Mouse (Mus musculus): ENCODE data around the gene Asic1. TPM values are rescaled to one million over a fixed set of nuclear protein-coding genes. Genes with fewer than 3 reads are reported as not detected.
A peak's percentile ranks its signal among the peaks of the same experiment; 100 is the strongest.
"Not testable (repeated sequence)": the region's sequence is repeated elsewhere in the genome, so short reads cannot be mapped to it uniquely, and the experiment has no call there.

The Asic1 gene
- total RNA-seq, 2 experiments from 2014 or later, result 0.49 TPM; not detected in 1

- no peak for DNase-seq
These were observed 6.1 kb upstream of the Asic1 start for GRCm38 (mm10) chr15:99663964-99664599.

- peak; percentile 65 to 74 for DNase-seq
These were observed 5.3 kb upstream of the Asic1 start for GRCm38 (mm10) chr15:99664600-99665451.

- DNase-seq, result no peak
These were observed 2.6 kb upstream of the Asic1 start for GRCm38 (mm10) chr15:99667544-99667943.

- DNase-seq, result peak; percentile 67 to 82
These were observed 1.3 kb upstream of the Asic1 start for GRCm38 (mm10) chr15:99668881-99669280.

GRCm38 (mm10) chr15:99669392-99669791, 776 bp upstream of the Asic1 start:
- no peak for DNase-seq

- no peak for DNase-seq
These were observed 949 bp downstream of the Asic1 start for GRCm38 (mm10) chr15:99670964-99671670.

GRCm38 (mm10) chr15:99671783-99672182, 1.6 kb downstream of the Asic1 start:
- no peak for DNase-seq

GRCm38 (mm10) chr15:99674866-99675265, 4.7 kb downstream of the Asic1 start:
- DNase-seq, result no peak

- DNase-seq, result no peak
These were observed 6.9 kb downstream of the Asic1 start for GRCm38 (mm10) chr15:99677089-99677488.

GRCm38 (mm10) chr15:99678063-99678800, 8.1 kb downstream of the Asic1 start:
- peak in 1 of 2 experiments; percentile 50 for DNase-seq

- DNase-seq, result no peak
These were observed 8.8 kb downstream of the Asic1 start for GRCm38 (mm10) chr15:99679008-99679407.

- no peak for DNase-seq
These were observed 12.7 kb downstream of the Asic1 start for GRCm38 (mm10) chr15:99682880-99683279.

- DNase-seq, result no peak
These were observed 14.0 kb downstream of the Asic1 start for GRCm38 (mm10) chr15:99684156-99684555.

GRCm38 (mm10) chr15:99688712-99689111, 18.5 kb downstream of the Asic1 start:
- peak; percentile 50 to 65 for DNase-seq

GRCm38 (mm10) chr15:99690924-99691323, 20.8 kb downstream of the Asic1 start:
- no peak for DNase-seq

GRCm38 (mm10) chr15:99691976-99692375, 21.8 kb downstream of the Asic1 start:
- DNase-seq, result no peak

- no peak for DNase-seq
These were observed 27.1 kb downstream of the Asic1 start for GRCm38 (mm10) chr15:99697309-99697708.

- DNase-seq, result no peak
These were observed 28.4 kb downstream of the Asic1 start for GRCm38 (mm10) chr15:99698533-99699085.

- DNase-seq, result no peak
These were observed 29.5 kb downstream of the Asic1 start for GRCm38 (mm10) chr15:99699715-99700114.

- DNase-seq, result no peak
These were observed 30.3 kb downstream of the Asic1 start for GRCm38 (mm10) chr15:99700219-99701106.

- not testable (repeated sequence) for DNase-seq
These were observed 31.5 kb downstream of the Asic1 start for GRCm38 (mm10) chr15:99701640-99701998.

Data from heart, adult 18-20 months (tissue).